Mouse (Mus musculus) central nervous system, embryonic 14 days (tissue): Measurements from ENCODE around the gene Ldlrap1. TPM values are rescaled to one million over a fixed set of nuclear protein-coding genes. Genes with fewer than 3 reads are reported as not detected.

Experiments used
- polyA plus RNA-seq: library from polyadenylated mRNA; depleted of rRNA; stranded (reverse); fragments of >200 nt; gene quantifications from 2 replicates; pipeline ENCODE4 v1.2.3, GENCODE M21; 2012; rRNA removed

Gene Ldlrap1
- 2.4 and 4.4 TPM in 2 replicates for polyA plus RNA-seq

DNA sequence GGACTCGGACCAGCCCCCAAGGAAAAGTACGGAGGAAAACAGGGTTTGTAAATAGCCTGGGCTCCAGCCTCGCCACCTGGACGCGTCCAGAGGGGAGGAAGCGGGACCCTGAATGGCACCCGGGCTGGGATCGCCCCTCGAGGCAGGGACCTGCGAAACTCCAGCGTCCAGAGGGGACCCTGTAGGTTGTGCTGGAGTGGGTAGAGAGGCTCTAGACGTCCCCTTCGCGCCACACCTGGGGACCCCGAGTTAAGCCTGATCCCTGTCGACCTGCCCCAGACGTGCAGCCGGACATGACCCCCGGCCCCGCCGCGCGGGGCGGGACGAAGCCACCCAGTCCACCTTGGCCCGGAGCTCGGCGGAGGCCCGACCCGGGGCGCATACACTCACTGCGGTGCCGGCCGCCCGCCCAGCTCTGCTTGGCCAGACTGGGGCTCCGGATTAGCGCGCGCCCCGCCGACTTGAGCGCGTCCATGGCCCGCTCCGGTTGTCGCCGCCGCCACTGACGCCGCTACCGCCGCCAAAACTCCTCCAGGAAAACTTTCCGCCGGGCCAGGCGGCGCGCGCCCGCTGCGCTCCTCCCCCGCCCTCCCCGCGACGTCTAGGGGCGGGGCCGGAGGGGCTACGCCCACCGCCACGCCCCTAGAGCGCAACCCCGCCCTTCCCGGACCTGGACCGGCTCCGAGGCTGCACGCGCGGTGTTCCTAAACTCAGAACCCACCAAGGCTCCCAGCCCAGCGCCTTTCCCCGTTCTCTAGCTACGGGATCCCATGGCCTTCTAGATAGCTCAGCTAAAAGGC lies at the start of gene Ldlrap1:
Ldlrap1 (minus strand) TSS at position 599 of the 800 bp plus-strand sequence.

DNA sequence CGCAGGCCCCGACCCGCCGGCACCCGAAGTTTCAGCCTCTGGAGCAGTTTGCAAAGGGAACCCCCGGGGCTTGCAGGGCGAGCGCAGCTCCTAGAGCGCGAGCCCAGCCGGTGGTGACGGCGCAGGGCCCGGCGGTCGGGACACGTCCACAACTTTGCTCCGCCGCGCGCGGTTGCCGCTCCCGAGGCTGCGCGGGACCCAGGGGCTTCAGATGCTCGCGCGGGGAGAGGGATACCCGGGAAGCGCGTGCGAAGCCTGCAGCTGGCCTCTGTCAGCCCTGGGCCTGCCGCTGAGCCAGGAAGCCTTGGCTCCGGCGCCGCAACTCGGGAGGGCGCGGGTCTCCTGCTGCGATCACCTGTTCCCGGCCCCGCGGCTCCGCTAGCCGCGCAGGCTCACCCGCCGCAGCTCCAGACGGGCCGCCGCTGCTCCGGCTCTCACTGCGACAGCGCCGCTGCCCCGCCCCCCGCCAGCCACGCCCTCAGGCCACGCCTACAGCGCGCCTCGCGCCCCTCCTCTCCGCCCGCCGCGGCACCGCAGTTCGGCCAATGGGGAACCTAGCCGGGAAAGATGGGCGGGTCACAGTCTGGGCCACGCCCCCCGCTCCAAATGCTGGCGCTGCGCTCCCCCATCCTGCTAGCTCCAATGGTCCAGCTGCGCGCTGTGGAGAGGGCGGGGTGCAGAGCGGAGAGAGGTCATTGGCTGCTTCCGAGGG lies 63.8 kb downstream of the Ldlrap1 start, which contains the start of gene Man1c1:
Man1c1 (minus strand) TSS at position 456 of the 712 bp plus-strand sequence.

Other genes starting within 250 kb of the Ldlrap1 start
- gene Mtfr1l, start 232.6 kb downstream of the Ldlrap1 start, polyA plus RNA-seq, result 126 and 131 TPM in 2 replicates
- 39.2 and 45.7 TPM in 2 replicates for gene Selenon, start 215.9 kb downstream of the Ldlrap1 start, polyA plus RNA-seq
- 6.3 and 8.3 TPM in 2 replicates for gene Man1c1, start 63.7 kb downstream of the Ldlrap1 start, polyA plus RNA-seq
- 65.0 and 66.1 TPM in 2 replicates for gene Maco1, start 85.3 kb upstream of the Ldlrap1 start, polyA plus RNA-seq
- gene Rhd, start 96.5 kb upstream of the Ldlrap1 start, polyA plus RNA-seq, result 0.59 and 0.93 TPM in 2 replicates
- 113 and 121 TPM in 2 replicates for gene Tmem50a, start 147.0 kb upstream of the Ldlrap1 start, polyA plus RNA-seq
- 679 and 702 TPM in 2 replicates for gene Rsrp1, start 155.6 kb upstream of the Ldlrap1 start, polyA plus RNA-seq
- gene Syf2, start 162.9 kb upstream of the Ldlrap1 start, polyA plus RNA-seq, result 71.2 and 73.1 TPM in 2 replicates